Mouse (Mus musculus) midbrain, embryonic 11.5 days (tissue): Measurements from ENCODE around the gene Nudt3. TPM values are rescaled to one million over a fixed set of nuclear protein-coding genes. Genes with fewer than 3 reads are reported as not detected.
"Not testable (repeated sequence)": the region's sequence is repeated elsewhere in the genome, so short reads cannot be mapped to it uniquely, and the experiment has no call there.

Experiments used
- ATAC-seq: fragments of 200-750 bp; cut with Nextera tagmentation; 2 replicates; pipeline ENCODE4 v1.8.0; 2017; ENCODE audit warnings: moderate TSS enrichment, moderate library complexity; ENCODE audit not compliant: low FRiP score
- DNase-seq: peaks from one replicate; pipeline ENCODE4 v3.0.0; 2015; ENCODE audit warnings: low spot score; ENCODE audit errors: missing footprints
- H3K27ac ChIP-seq: fragments of 300-500 bp; sonication (generic); 2 replicates; pipeline ENCODE4 v1.5.1; 2014; ENCODE audit warnings: low read depth, low read length
- H3K27me3 ChIP-seq: fragments of 300-500 bp; sonication (generic); 2 replicates; pipeline ENCODE4 v1.6.1; 2014; ENCODE audit warnings: mild to moderate bottlenecking, low read length, moderate library complexity, mixed read lengths; ENCODE audit not compliant: control insufficient read depth, insufficient read depth
- H3K36me3 ChIP-seq: fragments of 300-500 bp; sonication (generic); 2 replicates; pipeline ENCODE4 v1.6.1; 2014; ENCODE audit warnings: mild to moderate bottlenecking, low read length, moderate library complexity, mixed read lengths; ENCODE audit not compliant: control insufficient read depth, insufficient read depth
- H3K4me1 ChIP-seq: fragments of 300-500 bp; sonication (generic); 2 replicates; pipeline ENCODE4 v1.6.1; 2014; ENCODE audit warnings: low read length; ENCODE audit not compliant: control insufficient read depth, insufficient read depth
- H3K4me2 ChIP-seq: fragments of 300-500 bp; sonication (generic); 2 replicates; pipeline ENCODE4 v1.6.1; 2014; ENCODE audit warnings: mild to moderate bottlenecking, moderate library complexity
- H3K4me3 ChIP-seq: fragments of 300-500 bp; sonication (generic); 2 replicates; pipeline ENCODE4 v1.5.1; 2014; ENCODE audit warnings: low read depth, low read length
- H3K9ac ChIP-seq: fragments of 300-500 bp; sonication (generic); 2 replicates; pipeline ENCODE4 v1.6.1; 2014; ENCODE audit warnings: low read length
- H3K9me3 ChIP-seq: fragments of 300-500 bp; sonication (generic); 2 replicates; pipeline ENCODE4 v1.6.1; 2016; ENCODE audit warnings: low read length; ENCODE audit not compliant: control insufficient read depth
- WGBS: fragments of 180-500 bp; shearing (Covaris S2); extraction: QIAGEN DNeasy Blood & Tissue Kit; methylation state at CpG from one replicate; pipeline ENCODE4 v1.1.7; 2014; 5-methylcytosine and 5-hydroxymethylcytosine counted together
- polyA plus RNA-seq: library from polyadenylated mRNA; unstranded; fragments of >200 nt; fragmentation: Nextera tagmentation; extraction: Ambion mirVana; gene quantifications from 2 replicates; pipeline ENCODE4 v1.2.1, GENCODE M21; 2014

Nudt3 gene
- polyA plus RNA-seq, 1 experiment from 2014 or later: 44.5 TPM

DNA sequence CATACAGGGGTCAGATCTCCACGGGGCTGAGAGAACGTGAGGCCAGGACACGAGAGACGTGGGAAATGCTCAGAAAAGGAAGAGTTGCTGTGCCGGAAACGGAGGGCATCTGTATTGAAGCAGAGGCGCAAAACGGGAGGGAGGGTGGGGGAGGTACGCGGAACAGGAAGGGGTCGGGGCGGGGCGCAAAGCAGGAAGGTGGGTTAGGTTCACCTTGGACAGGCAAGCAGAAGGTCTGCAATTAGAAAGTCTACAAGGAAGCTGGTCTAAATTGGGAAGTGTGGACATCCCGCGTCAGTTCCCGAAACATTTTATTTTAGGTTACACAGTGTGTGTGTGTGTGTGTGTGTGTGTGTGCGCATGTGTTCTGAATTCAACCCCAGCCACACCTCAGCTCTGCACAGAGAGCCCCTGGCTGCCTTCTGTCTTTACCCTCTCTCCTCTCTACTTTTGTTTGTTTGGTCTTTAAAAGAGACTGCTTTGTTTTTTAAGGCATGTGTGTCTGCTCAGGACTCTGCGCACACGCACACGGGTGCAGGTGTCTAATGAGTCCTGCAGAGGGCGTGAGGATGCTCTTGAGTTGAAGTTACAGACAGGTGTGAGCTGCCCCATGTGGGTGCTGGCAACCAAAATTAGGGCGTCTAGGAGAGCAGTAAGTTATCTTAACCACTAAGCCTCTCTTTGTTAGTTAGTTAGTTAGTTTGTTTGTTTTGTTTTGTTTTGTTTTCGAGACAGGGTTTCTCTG, 28.9 kb upstream of the Nudt3 start:
- Histone ChIP-seq H3K4me1 (peaks cover 12% of the 10 kb centered on the region), H3K9me3 (no peaks in the 10 kb centered on the region), H3K27ac (no peak overlapping the region), H3K27me3 (peaks cover 16% of the 10 kb centered on the region), H3K4me3 (no peak overlapping the region), H3K4me2 (no peak overlapping the region), H3K36me3 (no peaks in the 10 kb centered on the region), H3K9ac (no peak overlapping the region)
- DNase-seq (no peak), ATAC-seq (no peak)
- WGBS: 88% methylated on average over 23 of the region's 23 CpGs

- Histone ChIP-seq H3K9ac (no peak overlapping the region), H3K9me3 (no peaks in the 10 kb centered on the region), H3K27ac (no peak overlapping the region), H3K4me2 (no peak overlapping the region), H3K27me3 (peaks cover 10% of the 10 kb centered on the region), H3K36me3 (no peaks in the 10 kb centered on the region), H3K4me3 (no peak overlapping the region), H3K4me1 (peaks cover 7% of the 10 kb centered on the region)
- WGBS: 77% methylated on average over 13 of the region's 13 CpGs
- ATAC-seq: no peak
- no peak for DNase-seq
Observed at GRCm38 (mm10) chr17:27650586-27650985, 27.3 kb upstream of the Nudt3 start.

DNA sequence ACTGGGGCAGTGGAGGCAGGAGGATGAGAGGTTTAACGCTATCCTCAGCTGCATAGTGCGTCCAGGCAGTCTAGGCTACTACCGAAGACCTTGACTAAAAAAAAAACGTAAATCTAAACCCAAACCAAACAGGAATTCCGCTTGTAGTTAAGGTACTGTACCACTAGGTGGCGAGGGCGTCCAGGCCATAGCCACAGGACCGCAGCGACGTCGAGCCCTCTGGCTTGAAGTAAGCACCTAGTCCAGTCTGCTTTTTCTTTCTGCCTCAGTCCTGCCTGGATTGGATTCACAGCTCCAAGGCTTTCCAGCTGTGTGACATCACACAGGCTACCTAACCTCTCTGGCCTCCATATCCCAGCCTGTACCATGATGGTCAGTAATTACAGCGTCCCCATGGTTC, 26.9 kb upstream of the Nudt3 start:
- DNase-seq (peak; percentile 94), ATAC-seq (no peak)
- no peaks in the 10 kb centered on the region for H3K9me3 ChIP-seq
- H3K4me2 ChIP-seq: no peak overlapping the region
- WGBS: 15% methylated on average over 12 of the region's 12 CpGs
- H3K36me3 ChIP-seq: no peaks in the 10 kb centered on the region
- peaks cover 3% of the 10 kb centered on the region; the same call in 1 of the 2 replicates for H3K4me1 ChIP-seq
- H3K9ac ChIP-seq: no peak overlapping the region
- no peak overlapping the region for H3K4me3 ChIP-seq
- H3K27me3 ChIP-seq: peaks cover 6% of the 10 kb centered on the region
- H3K27ac ChIP-seq: no peak overlapping the region

- no peaks in the 10 kb centered on the region for H3K27me3 ChIP-seq
- H3K4me1 ChIP-seq: no peaks in the 10 kb centered on the region
- no peak for ATAC-seq
- no peak for DNase-seq
- H3K36me3 ChIP-seq: no peaks in the 10 kb centered on the region
- no peak overlapping the region for H3K9ac ChIP-seq
- no peak overlapping the region for H3K27ac ChIP-seq
- 45% methylated on average over 7 of the region's 7 CpGs for WGBS
- no peaks in the 10 kb centered on the region for H3K9me3 ChIP-seq
- no peak overlapping the region for H3K4me3 ChIP-seq
- no peak overlapping the region for H3K4me2 ChIP-seq
Observed at GRCm38 (mm10) chr17:27645807-27646206, 22.5 kb upstream of the Nudt3 start.

DNA sequence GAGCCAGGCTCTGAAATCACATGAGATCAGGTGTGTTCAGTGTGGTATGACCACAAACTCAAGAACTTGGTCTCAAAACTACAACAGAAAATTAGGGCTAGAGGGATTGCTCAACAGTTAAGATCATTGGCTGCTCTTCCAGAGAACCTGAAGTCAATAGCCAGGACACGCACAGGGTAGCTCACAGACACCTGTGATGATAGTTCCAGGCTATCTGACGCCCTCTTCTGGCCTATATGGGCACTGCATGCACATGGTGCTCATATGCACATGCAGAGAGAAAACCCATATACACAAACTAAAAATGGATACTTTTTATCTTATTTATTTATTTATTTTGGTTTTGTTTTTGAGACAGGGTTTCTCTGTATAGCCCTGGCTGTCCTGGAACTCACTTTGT, 21.3 kb upstream of the Nudt3 start:
- Histone ChIP-seq H3K4me1 (no peaks in the 10 kb centered on the region), H3K36me3 (no peaks in the 10 kb centered on the region), H3K27me3 (no peaks in the 10 kb centered on the region), H3K4me3 (no peak overlapping the region), H3K9ac (no peak overlapping the region), H3K4me2 (no peak overlapping the region), H3K27ac (no peak overlapping the region), H3K9me3 (no peaks in the 10 kb centered on the region)
- ATAC-seq (no peak), DNase-seq (no peak)
- 40% methylated on average over 2 of the region's 2 CpGs for WGBS

DNA sequence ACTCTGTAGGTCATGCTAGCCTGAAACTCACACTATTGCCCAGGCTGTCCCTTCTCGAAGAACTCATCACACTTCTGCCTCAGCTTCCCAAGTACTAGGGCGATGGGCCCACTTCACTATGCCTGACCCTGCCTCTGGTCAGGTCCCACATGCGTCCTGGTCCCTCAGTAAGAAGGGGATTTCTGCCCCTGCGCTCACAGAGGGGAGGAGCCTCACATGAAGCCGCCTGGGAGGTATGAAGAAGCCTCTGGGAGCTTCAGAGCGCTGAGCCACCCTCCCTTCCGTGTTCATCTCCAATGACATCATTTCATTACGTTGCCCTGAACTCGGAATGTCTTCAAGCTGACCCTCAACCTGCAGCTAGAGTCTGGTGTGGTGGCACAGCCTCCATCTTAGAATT, 20.5 kb upstream of the Nudt3 start:
- no peak overlapping the region for H3K4me2 ChIP-seq
- no peak overlapping the region for H3K27ac ChIP-seq
- no peak overlapping the region for H3K9ac ChIP-seq
- H3K9me3 ChIP-seq: no peaks in the 10 kb centered on the region
- DNase-seq (no peak), ATAC-seq (no peak)
- H3K4me3 ChIP-seq: no peak overlapping the region
- no peaks in the 10 kb centered on the region for H3K36me3 ChIP-seq
- WGBS: 80% methylated on average over 9 of the region's 9 CpGs
- no peaks in the 10 kb centered on the region for H3K27me3 ChIP-seq
- no peaks in the 10 kb centered on the region for H3K4me1 ChIP-seq

DNA sequence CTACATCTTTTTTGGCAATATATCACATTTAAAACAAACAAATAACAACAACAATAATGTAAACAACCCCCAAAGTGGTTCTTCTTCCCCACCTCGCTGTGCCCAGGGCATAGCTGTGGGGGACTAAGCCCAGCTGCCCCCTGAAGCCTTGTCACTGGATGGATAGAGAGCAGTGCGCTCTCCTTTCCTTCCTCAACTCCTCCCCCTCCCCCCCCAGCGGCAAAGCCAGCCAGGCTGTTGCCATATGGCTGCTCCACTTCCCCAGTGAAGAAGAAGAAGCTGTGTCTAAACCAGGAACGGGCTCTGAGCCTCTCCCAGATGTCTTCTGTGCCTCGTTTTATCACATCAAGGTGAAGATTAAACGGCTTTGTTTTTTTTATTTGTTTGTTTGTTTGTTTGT, 19.8 kb upstream of the Nudt3 start:
- no peaks in the 10 kb centered on the region for H3K27me3 ChIP-seq
- no peaks in the 10 kb centered on the region for H3K36me3 ChIP-seq
- no peak overlapping the region for H3K4me2 ChIP-seq
- H3K9ac ChIP-seq: no peak overlapping the region; the same call in 1 of the 2 replicates
- no peaks in the 10 kb centered on the region for H3K4me1 ChIP-seq
- no peak overlapping the region for H3K4me3 ChIP-seq
- no peak for ATAC-seq
- H3K27ac ChIP-seq: no peak overlapping the region
- H3K9me3 ChIP-seq: no peaks in the 10 kb centered on the region
- DNase-seq: no peak
- 62% methylated on average over 6 of the region's 6 CpGs for WGBS

DNA sequence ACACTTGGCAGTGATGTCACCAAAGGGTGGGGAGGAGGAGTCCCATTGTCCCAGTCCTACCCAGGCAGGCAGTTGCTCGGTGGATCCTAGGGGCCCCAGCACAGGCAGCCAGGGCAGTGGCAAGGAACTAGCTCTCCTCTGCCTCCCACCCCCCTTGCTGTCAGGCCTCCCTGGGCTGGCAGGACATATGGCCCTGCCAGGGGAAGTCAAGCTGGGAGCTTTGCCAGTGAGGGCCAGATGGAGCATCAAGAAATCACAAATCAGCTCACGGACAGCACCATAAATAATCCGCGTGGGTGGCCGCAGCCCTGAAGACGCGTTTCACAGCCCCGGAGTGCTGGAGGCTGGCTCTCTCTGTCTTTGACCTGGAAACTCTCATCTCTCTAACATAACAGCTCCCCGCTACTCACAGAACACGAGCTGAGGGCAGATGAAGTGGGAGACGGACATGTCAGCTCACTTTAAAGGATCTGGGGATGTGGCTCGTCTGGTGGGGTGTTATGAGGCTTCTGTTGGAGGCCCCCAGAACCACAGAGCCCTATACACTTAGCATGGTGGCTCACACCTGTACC, 19.3 kb upstream of the Nudt3 start:
- Histone ChIP-seq H3K4me3 (no peak overlapping the region), H3K9ac (peak overlapping the region; percentile 33), H3K36me3 (no peaks in the 10 kb centered on the region), H3K4me1 (no peaks in the 10 kb centered on the region), H3K27ac (peak overlapping the region; percentile 27; the same call in 1 of the 2 replicates), H3K27me3 (no peaks in the 10 kb centered on the region), H3K4me2 (peak overlapping the region; percentile 3; the same call in 1 of the 2 replicates), H3K9me3 (no peaks in the 10 kb centered on the region)
- DNase-seq (no peak), ATAC-seq (no peak)
- 47% methylated on average over 12 of the region's 12 CpGs for WGBS

GRCm38 (mm10) chr17:27639851-27640250, 16.6 kb upstream of the Nudt3 start:
- WGBS: 87% methylated on average over 6 of the region's 6 CpGs
- H3K27me3 ChIP-seq, H3K9me3 ChIP-seq, H3K4me1 ChIP-seq, ATAC-seq, H3K4me3 ChIP-seq, DNase-seq, H3K27ac ChIP-seq, H3K9ac ChIP-seq, H3K36me3 ChIP-seq, H3K4me2 ChIP-seq: not testable (repeated sequence)
